Mouse (Mus musculus): ENCODE results near the gene Synpo2. TPM values are rescaled to one million over a fixed set of nuclear protein-coding genes. Genes with fewer than 3 reads are reported as not detected.

Synpo2 gene
- polyA plus RNA-seq, 1 experiment from 2014 or later = 39.9 TPM

GRCm38 (mm10) chr3:123092913-123093639 lies 142.9 kb downstream of the Synpo2 start:
- WGBS = 40% methylated on average over 12 of the region's 12 CpGs
- Histone ChIP-seq H3K27ac (ENCODE audit: low read length) (peak overlapping the region; percentile 71; the same call in 1 of the 2 replicates), H3K9me3 (ENCODE audit: control insufficient read depth, low read depth, low read length) (no peaks in the 10 kb centered on the region), H3K4me1 (ENCODE audit: control insufficient read depth, insufficient read depth, low read length) (no peaks in the 10 kb centered on the region), H3K4me2 (replicated peaks; ENCODE audit: low read depth, low read length) (peak overlapping the region; percentile 25; the same call in 1 of the 2 replicates), H3K4me3 (ENCODE audit: low read depth, low read length) (no peak overlapping the region), H3K27me3 (ENCODE audit: control insufficient read depth, insufficient read depth, low read length) (no peaks in the 10 kb centered on the region), H3K36me3 (ENCODE audit: control insufficient read depth, insufficient read depth, low read length) (no peaks in the 10 kb centered on the region), H3K9ac (replicated peaks; ENCODE audit: low read depth, low read length) (no peak overlapping the region)
- ATAC-seq (ENCODE audit: insufficient number of reproducible peaks, insufficient read depth, low FRiP score, low read depth) = peak; percentile 85

GRCm38 (mm10) chr3:123092442-123092841 lies 143.5 kb downstream of the Synpo2 start:
- 53% methylated on average over 6 of the region's 6 CpGs for WGBS

GRCm38 (mm10) chr3:123089297-123090020 lies 146.5 kb downstream of the Synpo2 start:
- ATAC-seq (ENCODE audit: insufficient number of reproducible peaks, insufficient read depth, low FRiP score, low read depth) = peak; percentile 42; the same call in 1 of the 2 replicates
- Histone ChIP-seq H3K27me3 (ENCODE audit: control insufficient read depth, insufficient read depth, low read length) (no peaks in the 10 kb centered on the region), H3K4me2 (replicated peaks; ENCODE audit: low read depth, low read length) (no peak overlapping the region), H3K4me1 (ENCODE audit: control insufficient read depth, insufficient read depth, low read length) (no peaks in the 10 kb centered on the region), H3K4me3 (ENCODE audit: low read depth, low read length) (no peak overlapping the region), H3K27ac (ENCODE audit: low read length) (no peak overlapping the region; the same call in 1 of the 2 replicates), H3K36me3 (ENCODE audit: control insufficient read depth, insufficient read depth, low read length) (no peaks in the 10 kb centered on the region), H3K9me3 (ENCODE audit: control insufficient read depth, low read depth, low read length) (no peaks in the 10 kb centered on the region), H3K9ac (replicated peaks; ENCODE audit: low read depth, low read length) (no peak overlapping the region)
- 76% methylated on average over 11 of the region's 11 CpGs for WGBS

More at GRCm38 (mm10) chr3:123092442-123092841, 143.5 kb downstream of the Synpo2 start:
- Histone ChIP-seq H3K9ac (replicated peaks; ENCODE audit: low read depth, low read length) (no peak overlapping the region), H3K4me1 (ENCODE audit: control insufficient read depth, insufficient read depth, low read length) (no peaks in the 10 kb centered on the region), H3K27ac (ENCODE audit: low read length) (no peak overlapping the region; the same call in 1 of the 2 replicates), H3K27me3 (ENCODE audit: control insufficient read depth, insufficient read depth, low read length) (no peaks in the 10 kb centered on the region), H3K4me2 (replicated peaks; ENCODE audit: low read depth, low read length) (no peak overlapping the region), H3K4me3 (ENCODE audit: low read depth, low read length) (no peak overlapping the region), H3K9me3 (ENCODE audit: control insufficient read depth, low read depth, low read length) (no peaks in the 10 kb centered on the region), H3K36me3 (ENCODE audit: control insufficient read depth, insufficient read depth, low read length) (no peaks in the 10 kb centered on the region)
- ATAC-seq (ENCODE audit: insufficient number of reproducible peaks, insufficient read depth, low FRiP score, low read depth) = no peak

GRCm38 (mm10) chr3:123088284-123088683 lies 147.7 kb downstream of the Synpo2 start:
- no peaks in the 10 kb centered on the region for H3K27me3 ChIP-seq (ENCODE audit: control insufficient read depth, insufficient read depth, low read length)
- 80% methylated on average over 5 of the region's 5 CpGs for WGBS
- no peak overlapping the region for H3K4me3 ChIP-seq (ENCODE audit: low read depth, low read length)
- no peak overlapping the region for H3K27ac ChIP-seq (ENCODE audit: low read length)
- no peak for ATAC-seq (ENCODE audit: insufficient number of reproducible peaks, insufficient read depth, low FRiP score, low read depth)
- H3K9me3 ChIP-seq (ENCODE audit: control insufficient read depth, low read depth, low read length) = no peaks in the 10 kb centered on the region
- no peak overlapping the region for H3K4me2 ChIP-seq (replicated peaks; ENCODE audit: low read depth, low read length)
- no peaks in the 10 kb centered on the region for H3K36me3 ChIP-seq (ENCODE audit: control insufficient read depth, insufficient read depth, low read length)
- H3K9ac ChIP-seq (replicated peaks; ENCODE audit: low read depth, low read length) = no peak overlapping the region
- H3K4me1 ChIP-seq (ENCODE audit: control insufficient read depth, insufficient read depth, low read length) = no peaks in the 10 kb centered on the region

- ATAC-seq (ENCODE audit: insufficient number of reproducible peaks, insufficient read depth, low FRiP score, low read depth) = no peak
- Histone ChIP-seq H3K27ac (ENCODE audit: low read length) (no peak overlapping the region), H3K9ac (replicated peaks; ENCODE audit: low read depth, low read length) (no peak overlapping the region), H3K4me2 (replicated peaks; ENCODE audit: low read depth, low read length) (no peak overlapping the region), H3K36me3 (ENCODE audit: control insufficient read depth, insufficient read depth, low read length) (no peaks in the 10 kb centered on the region), H3K4me3 (ENCODE audit: low read depth, low read length) (no peak overlapping the region), H3K9me3 (ENCODE audit: control insufficient read depth, low read depth, low read length) (no peaks in the 10 kb centered on the region), H3K27me3 (ENCODE audit: control insufficient read depth, insufficient read depth, low read length) (no peaks in the 10 kb centered on the region), H3K4me1 (ENCODE audit: control insufficient read depth, insufficient read depth, low read length) (0 out of 2 replicates have a peak, but pooled peaks cover 2% of the 10 kb centered on the region)
- WGBS = 83% methylated on average over 16 of the region's 16 CpGs
These were observed 150.0 kb downstream of the Synpo2 start for GRCm38 (mm10) chr3:123085871-123086501.

- Histone ChIP-seq H3K27ac (ENCODE audit: low read length) (no peak overlapping the region), H3K4me2 (replicated peaks; ENCODE audit: low read depth, low read length) (no peak overlapping the region), H3K9ac (replicated peaks; ENCODE audit: low read depth, low read length) (no peak overlapping the region), H3K4me3 (ENCODE audit: low read depth, low read length) (no peak overlapping the region), H3K4me1 (ENCODE audit: control insufficient read depth, insufficient read depth, low read length) (peaks cover 12% of the 10 kb centered on the region; the same call in 1 of the 2 replicates), H3K36me3 (ENCODE audit: control insufficient read depth, insufficient read depth, low read length) (no peaks in the 10 kb centered on the region), H3K9me3 (ENCODE audit: control insufficient read depth, low read depth, low read length) (no peaks in the 10 kb centered on the region), H3K27me3 (ENCODE audit: control insufficient read depth, insufficient read depth, low read length) (no peaks in the 10 kb centered on the region)
- ATAC-seq (ENCODE audit: insufficient number of reproducible peaks, insufficient read depth, low FRiP score, low read depth) = no peak
- WGBS = 58% methylated on average over 3 of the region's 3 CpGs
These were observed 154.3 kb downstream of the Synpo2 start for GRCm38 (mm10) chr3:123081665-123082064.

GRCm38 (mm10) chr3:123080943-123081342 lies 155.0 kb downstream of the Synpo2 start:
- Histone ChIP-seq H3K9me3 (ENCODE audit: control insufficient read depth, low read depth, low read length) (no peaks in the 10 kb centered on the region), H3K36me3 (ENCODE audit: control insufficient read depth, insufficient read depth, low read length) (no peaks in the 10 kb centered on the region), H3K4me3 (ENCODE audit: low read depth, low read length) (no peak overlapping the region), H3K27me3 (ENCODE audit: control insufficient read depth, insufficient read depth, low read length) (no peaks in the 10 kb centered on the region), H3K4me1 (ENCODE audit: control insufficient read depth, insufficient read depth, low read length) (peaks cover 12% of the 10 kb centered on the region; the same call in 1 of the 2 replicates), H3K9ac (replicated peaks; ENCODE audit: low read depth, low read length) (no peak overlapping the region), H3K4me2 (replicated peaks; ENCODE audit: low read depth, low read length) (no peak overlapping the region), H3K27ac (ENCODE audit: low read length) (peak overlapping the region; percentile 55; the same call in 1 of the 2 replicates)
- 44% methylated on average over 7 of the region's 7 CpGs for WGBS
- no peak for ATAC-seq (ENCODE audit: insufficient number of reproducible peaks, insufficient read depth, low FRiP score, low read depth)

- no peak for ATAC-seq (ENCODE audit: insufficient number of reproducible peaks, insufficient read depth, low FRiP score, low read depth)
- Histone ChIP-seq H3K4me3 (ENCODE audit: low read depth, low read length) (no peak overlapping the region), H3K9me3 (ENCODE audit: control insufficient read depth, low read depth, low read length) (no peaks in the 10 kb centered on the region), H3K27ac (ENCODE audit: low read length) (peak overlapping the region; percentile 55; the same call in 1 of the 2 replicates), H3K9ac (replicated peaks; ENCODE audit: low read depth, low read length) (no peak overlapping the region), H3K27me3 (ENCODE audit: control insufficient read depth, insufficient read depth, low read length) (no peaks in the 10 kb centered on the region), H3K4me1 (ENCODE audit: control insufficient read depth, insufficient read depth, low read length) (peaks cover 12% of the 10 kb centered on the region; the same call in 1 of the 2 replicates), H3K36me3 (ENCODE audit: control insufficient read depth, insufficient read depth, low read length) (no peaks in the 10 kb centered on the region), H3K4me2 (replicated peaks; ENCODE audit: low read depth, low read length) (no peak overlapping the region)
- WGBS = 62% methylated on average over 19 of the region's 19 CpGs
These were observed 155.8 kb downstream of the Synpo2 start for GRCm38 (mm10) chr3:123080017-123080725.

All from stomach, embryonic 14.5 days (tissue).